Mouse (Mus musculus) MEL (cell line): ENCODE results near the gene Nup214. TPM values are rescaled to one million over a fixed set of nuclear protein-coding genes. Genes with fewer than 3 reads are reported as not detected.

Experiments
- DNase-seq: peaks from one replicate; pipeline ENCODE4 v3.0.0; 2011; ENCODE audit warnings: low read depth, low spot score
- H3K27ac ChIP-seq: 2 replicates; pipeline ENCODE4 v1.5.1; 2012; ENCODE audit warnings: low read depth, mild to moderate bottlenecking, control low read depth, low read length, moderate library complexity; ENCODE audit not compliant: control insufficient read depth
- H3K27me3 ChIP-seq, 2 experiments: fragments of 150-350 bp in 1 of 2; sonication (generic) in 1 of 2; 2 replicates each; pipeline ENCODE4 v1.6.1; 2012; ENCODE audit warnings: low read length in 2 of 2, mild to moderate bottlenecking in 2 of 2, improper control_type of control experiment in 1 of 2, moderate library complexity in 1 of 2; ENCODE audit not compliant: insufficient read depth in 2 of 2, control insufficient read depth in 1 of 2
- H3K36me3 ChIP-seq, 2 experiments: 2 replicates each; pipeline ENCODE4 v1.6.1; 2012 to 2014; ENCODE audit warnings: low read length in 2 of 2, improper control_type of control experiment in 1 of 2, inconsistent platforms in 1 of 2, mild to moderate bottlenecking in 1 of 2; ENCODE audit not compliant: insufficient read depth in 2 of 2, control insufficient read depth in 1 of 2
- H3K4me1 ChIP-seq, 2 experiments: fragments of 150-350 bp in 1 of 2; sonication (generic) in 1 of 2; 2 replicates each; pipeline ENCODE4 v1.6.1; 2012; ENCODE audit warnings: low read length in 2 of 2, improper control_type of control experiment in 1 of 2, mild to moderate bottlenecking in 1 of 2; ENCODE audit not compliant: insufficient read depth in 2 of 2, control insufficient read depth in 1 of 2
- H3K4me3 ChIP-seq, 2 experiments: fragments of 150-350 bp in 1 of 2; sonication (generic) in 1 of 2; 2 replicates each; pipeline ENCODE4 v1.5.1; 2012; ENCODE audit warnings: low read depth in 2 of 2, low read length in 2 of 2, mild to moderate bottlenecking in 2 of 2, moderate library complexity in 2 of 2, control low read depth in 1 of 2, improper control_type of control experiment in 1 of 2; ENCODE audit not compliant: control insufficient read depth in 1 of 2, insufficient read depth in 1 of 2
- H3K79me2 ChIP-seq: 2 replicates; pipeline ENCODE4 v1.6.1; 2012; ENCODE audit warnings: mild to moderate bottlenecking, low read length, moderate library complexity; ENCODE audit not compliant: control insufficient read depth, poor library complexity, insufficient read depth
- H3K9ac ChIP-seq: 2 replicates; pipeline ENCODE4 v1.6.1; 2012; ENCODE audit warnings: low read depth, mild to moderate bottlenecking, control low read depth, low read length, moderate library complexity; ENCODE audit not compliant: control insufficient read depth, poor library complexity, severe bottlenecking
- H3K9me3 ChIP-seq: fragments of 150-350 bp; sonication (generic); replicated peaks from 2 replicates; pipeline ENCODE4 v1.6.1; 2012; ENCODE audit warnings: mild to moderate bottlenecking, low read length, improper control_type of control experiment, moderate library complexity; ENCODE audit not compliant: insufficient read depth
- BHLHE40 ChIP-seq: IDR thresholded peaks from 2 replicates; pipeline ENCODE4 v1.6.1; 2012; ENCODE audit warnings: low read depth, mild to moderate bottlenecking, inconsistent platforms, low read length, improper control_type of control experiment, borderline replicate concordance
- CHD1 ChIP-seq: IDR thresholded peaks from 2 replicates; pipeline ENCODE4 v1.6.1; 2012; ENCODE audit warnings: low read depth, mild to moderate bottlenecking, inconsistent platforms, low read length, improper control_type of control experiment
- CHD2 ChIP-seq: IDR thresholded peaks from 2 replicates; pipeline ENCODE4 v1.6.1; 2011; ENCODE audit warnings: low read length, improper control_type of control experiment
- E2F4 ChIP-seq: IDR thresholded peaks from 2 replicates; pipeline ENCODE4 v1.6.1; 2011; ENCODE audit warnings: low read depth, low read length, improper control_type of control experiment, borderline replicate concordance
- EP300 ChIP-seq, 2 experiments: IDR thresholded peaks; 2 replicates each; pipeline ENCODE4 v1.6.1; 2011; ENCODE audit warnings: improper control_type of control experiment in 2 of 2, low read length in 2 of 2, low read depth in 1 of 2, mild to moderate bottlenecking in 1 of 2
- GABPA ChIP-seq: IDR thresholded peaks from 2 replicates; pipeline ENCODE4 v1.6.1; 2012; ENCODE audit warnings: low read depth, mild to moderate bottlenecking, inconsistent platforms, low read length, improper control_type of control experiment, moderate library complexity
- GATA1 ChIP-seq: IDR thresholded peaks from 2 replicates; pipeline ENCODE4 v1.6.1; 2011; ENCODE audit warnings: low read depth, low read length, improper control_type of control experiment
- HCFC1 ChIP-seq: IDR thresholded peaks from 2 replicates; pipeline ENCODE4 v1.6.1; 2012; ENCODE audit warnings: low read depth, mild to moderate bottlenecking, inconsistent platforms, low read length, improper control_type of control experiment, moderate library complexity
- JUND ChIP-seq: IDR thresholded peaks from 2 replicates; pipeline ENCODE4 v1.6.1; 2011; ENCODE audit warnings: low read depth, mild to moderate bottlenecking, improper control_type of control experiment, low read length
- KAT2A ChIP-seq: conservative IDR thresholded peaks from 2 replicates; pipeline ENCODE4 v1.6.1; 2012; ENCODE audit warnings: low read depth, low read length, improper control_type of control experiment, inconsistent platforms
- MAX ChIP-seq: IDR thresholded peaks from 2 replicates; pipeline ENCODE4 v1.6.1; 2011; ENCODE audit warnings: low read length, improper control_type of control experiment
- MEF2A ChIP-seq: IDR thresholded peaks from 2 replicates; pipeline ENCODE4 v1.6.1; 2014; ENCODE audit warnings: low read depth, mild to moderate bottlenecking, inconsistent platforms, low read length, improper control_type of control experiment; ENCODE audit not compliant: poor library complexity, insufficient replicate concordance, severe bottlenecking; ENCODE audit errors: extremely low read depth
- MYB ChIP-seq: IDR thresholded peaks from 2 replicates; pipeline ENCODE4 v1.6.1; 2011; ENCODE audit warnings: mild to moderate bottlenecking, low read depth, low read length, improper control_type of control experiment
- MYC ChIP-seq: IDR thresholded peaks from 2 replicates; pipeline ENCODE4 v1.6.1; 2011; ENCODE audit warnings: low read depth, mild to moderate bottlenecking, low read length, improper control_type of control experiment, moderate library complexity
- NELFE ChIP-seq: IDR thresholded peaks from 2 replicates; pipeline ENCODE4 v1.6.1; 2011; ENCODE audit warnings: low read depth, low read length, improper control_type of control experiment
- POLR2A ChIP-seq, 2 experiments: IDR thresholded peaks; 2 replicates each; pipeline ENCODE4 v1.6.1; 2011 to 2012; ENCODE audit warnings: low read length in 2 of 2, mild to moderate bottlenecking in 2 of 2, control low read depth in 1 of 2, improper control_type of control experiment in 1 of 2, low read depth in 1 of 2, moderate library complexity in 1 of 2; ENCODE audit not compliant: control insufficient read depth in 1 of 2, insufficient read depth in 1 of 2, poor library complexity in 1 of 2
- POLR2AphosphoS2 ChIP-seq: IDR thresholded peaks from 2 replicates; pipeline ENCODE4 v1.6.1; 2011; ENCODE audit warnings: low read length, improper control_type of control experiment
- RAD21 ChIP-seq: IDR thresholded peaks from 2 replicates; pipeline ENCODE4 v1.6.1; 2011; ENCODE audit warnings: mild to moderate bottlenecking, low read depth, low read length, improper control_type of control experiment
- RCOR1 ChIP-seq: IDR thresholded peaks from 2 replicates; pipeline ENCODE4 v1.6.1; 2012; ENCODE audit warnings: low read depth, mild to moderate bottlenecking, inconsistent platforms, low read length, improper control_type of control experiment
- SIN3A ChIP-seq: IDR thresholded peaks from 2 replicates; pipeline ENCODE4 v1.6.1; 2012; ENCODE audit warnings: low read length, improper control_type of control experiment, inconsistent platforms
- SMC3 ChIP-seq: IDR thresholded peaks from 2 replicates; pipeline ENCODE4 v1.6.1; 2011; ENCODE audit warnings: low read depth, low read length, improper control_type of control experiment
- TBP ChIP-seq: IDR thresholded peaks from 2 replicates; pipeline ENCODE4 v1.8.0; 2011; ENCODE audit warnings: low read depth, low read length, improper control_type of control experiment
- TCF12 ChIP-seq: IDR thresholded peaks from 2 replicates; pipeline ENCODE4 v1.6.1; 2014; ENCODE audit warnings: low read depth, mild to moderate bottlenecking, inconsistent platforms, low read length, improper control_type of control experiment, moderate library complexity
- UBTF ChIP-seq: IDR thresholded peaks from 2 replicates; pipeline ENCODE4 v1.6.1; 2012; ENCODE audit warnings: low read depth, mild to moderate bottlenecking, inconsistent platforms, low read length, improper control_type of control experiment, moderate library complexity, borderline replicate concordance; ENCODE audit not compliant: insufficient read depth
- USF1 ChIP-seq: IDR thresholded peaks from 2 replicates; pipeline ENCODE4 v1.6.1; 2014; ENCODE audit warnings: low read depth, mild to moderate bottlenecking, inconsistent platforms, low read length, improper control_type of control experiment, moderate library complexity
- USF2 ChIP-seq, 2 experiments: IDR thresholded peaks; 2 replicates each; pipeline ENCODE4 v1.6.1; 2011 to 2012; ENCODE audit warnings: improper control_type of control experiment in 2 of 2, low read length in 2 of 2, borderline replicate concordance in 1 of 2, inconsistent platforms in 1 of 2, low read depth in 1 of 2, mild to moderate bottlenecking in 1 of 2; ENCODE audit not compliant: insufficient read depth in 1 of 2
- ZMIZ1 ChIP-seq: IDR thresholded peaks from 2 replicates; pipeline ENCODE4 v1.6.1; 2012; ENCODE audit warnings: low read depth, mild to moderate bottlenecking, inconsistent platforms, low read length, improper control_type of control experiment, moderate library complexity
- polyA plus RNA-seq, 2 experiments: library from polyadenylated mRNA; stranded (reverse) in 1 of 2; unstranded in 1 of 2; fragments of >175 nt in 1 of 2; fragments of >200 nt in 1 of 2; gene quantifications; 2 replicates each; pipeline versions ENCODE4 v1.2.1 to v1.2.4; 2012; ENCODE audit warnings: low replicate concordance in 2 of 2, low read depth in 1 of 2; ENCODE audit not compliant: insufficient read length in 2 of 2, insufficient read depth in 1 of 2, missing spikeins in 1 of 2
- total RNA-seq: library from RNA; depleted of rRNA; stranded (reverse); fragments of 300-350 nt; gene quantifications from 2 replicates; pipeline ENCODE4 v1.2.3, GENCODE M21; 2012

Gene Nup214
- total and polyA plus RNA-seq, 3 experiments: 71.4 to 163 (median 78.6) TPM

GRCm38 (mm10) chr2:31994896-31995295, 20.7 kb downstream of the Nup214 start:
- DNase-seq: no peak
- TF ChIP-seq MEF2A (no peak), SMC3 (no peak), SIN3A (no peak), RCOR1 (no peak), GABPA (no peak), TCF12 (no peak), GATA1 (no peak), KAT2A (no peak), MYC (no peak), TBP (no peak), USF2 (IDR thresholded peaks at IDR 0.05; ENCODE audit: borderline replicate concordance in 1 of 2, insufficient read depth in 1 of 2, low read depth in 1 of 2, low read length in 2 of 2) (no peak), JUND (no peak), POLR2AphosphoS2 (no peak), UBTF (no peak), MYB (no peak), RAD21 (no peak), E2F4 (no peak), CHD2 (no peak), POLR2A (IDR thresholded peaks at IDR 0.05; ENCODE audit: control insufficient read depth in 1 of 2, insufficient read depth in 1 of 2, low read depth in 1 of 2, low read length in 2 of 2, poor library complexity in 1 of 2) (no peak), HCFC1 (no peak)
- Histone ChIP-seq H3K9me3 (no peaks in the 10 kb centered on the region), H3K79me2 (no peaks in the 10 kb centered on the region), H3K9ac (no peak overlapping the region), H3K27ac (no peak overlapping the region), H3K4me1 (no peaks in the 10 kb centered on the region), H3K4me3 (no peak overlapping the region), H3K27me3 (no peaks in the 10 kb centered on the region), H3K36me3 (peaks cover 0 to 37% of the 10 kb centered on the region in 2 experiments; a peak in 2 of 4 replicates)

- no peak overlapping the region for H3K9ac ChIP-seq
- no peak for DNase-seq
- TF ChIP-seq KAT2A: no peak
- TF ChIP-seq SIN3A: no peak
- TF ChIP-seq BHLHE40: no peak
- TF ChIP-seq E2F4: no peak
- TF ChIP-seq MEF2A: no peak
- TF ChIP-seq ZMIZ1: no peak
- TF ChIP-seq MAX: no peak
- TF ChIP-seq NELFE: no peak
- no peak for TF ChIP-seq USF1
- TF ChIP-seq CHD1: no peak
- no peak for TF ChIP-seq EP300 (IDR thresholded peaks at IDR 0.05; ENCODE audit: low read depth in 1 of 2, low read length in 2 of 2)
- TF ChIP-seq TBP: no peak
- TF ChIP-seq, all 39 proteins: peak for 0
- Histone ChIP-seq H3K4me3 (no peak overlapping the region), H3K79me2 (no peaks in the 10 kb centered on the region), H3K4me1 (no peaks in the 10 kb centered on the region), H3K9me3 (no peaks in the 10 kb centered on the region), H3K27me3 (no peaks in the 10 kb centered on the region), H3K36me3 (peaks cover 0 to 34% of the 10 kb centered on the region in 2 experiments; a peak in 2 of 4 replicates), H3K27ac (no peak overlapping the region)
Measured at GRCm38 (mm10) chr2:31996060-31996459, 21.8 kb downstream of the Nup214 start.
